Mouse (Mus musculus) spleen, adult 18-20 months (tissue): Measurements from ENCODE around the gene Sphk1.
A peak's percentile ranks its signal among the peaks of the same experiment; 100 is the strongest.

Source experiments
- DNase-seq, 2 experiments: peaks; one replicate each; pipeline ENCODE4 v3.0.0; 2022; ENCODE audit warnings: mixed read lengths in 2 of 2

Gene Sphk1

DNA sequence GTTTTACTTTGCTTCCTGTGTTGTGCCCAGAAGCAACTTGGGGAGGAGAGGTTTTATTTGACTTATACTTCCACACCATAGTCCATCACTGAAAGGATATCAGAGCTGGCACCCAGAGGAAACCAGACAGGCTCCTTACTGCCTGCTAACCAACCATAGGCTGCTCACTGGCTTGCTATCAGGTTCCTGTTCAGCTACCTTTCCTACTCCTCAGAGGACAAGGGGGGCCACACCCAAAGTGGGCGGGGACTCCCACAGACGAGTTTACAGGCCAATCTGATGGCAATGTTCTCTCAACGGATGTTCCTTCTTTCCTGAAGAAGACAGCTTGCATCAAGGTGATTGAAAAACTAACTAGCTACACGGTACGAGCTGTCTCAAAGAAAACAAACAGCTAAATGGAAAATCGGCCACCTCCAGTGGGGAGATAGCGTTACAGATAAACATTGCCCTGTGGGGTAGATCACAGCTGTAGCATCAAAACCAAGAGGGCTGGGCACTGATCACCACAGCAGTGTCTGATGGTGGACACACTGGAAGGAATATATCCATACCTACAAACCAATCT is 19.3 kb upstream of the Sphk1 start:
- DNase-seq: no peak

GRCm38 (mm10) chr11:116512154-116512553 is 18.6 kb upstream of the Sphk1 start:
- no peak for DNase-seq

DNA sequence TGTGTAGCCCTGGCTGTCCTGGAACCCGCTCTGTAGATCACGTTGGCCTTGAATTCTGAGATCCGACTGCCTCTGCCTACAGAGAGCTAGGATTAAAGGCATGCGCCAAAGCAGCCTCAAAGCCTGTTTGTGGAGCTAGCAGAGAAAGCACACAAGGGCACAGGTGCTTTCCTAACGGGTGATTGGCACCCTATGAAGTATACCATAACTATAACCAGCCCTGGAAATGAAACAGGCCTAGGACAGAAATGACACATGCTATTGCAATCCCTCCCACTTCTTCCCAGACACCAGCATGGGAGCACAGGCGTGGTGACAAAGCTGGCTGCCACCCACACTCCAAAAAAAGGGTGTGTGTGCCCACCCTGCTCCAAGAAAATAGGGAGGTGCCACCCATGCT is 17.7 kb upstream of the Sphk1 start:
- DNase-seq: no peak

DNA sequence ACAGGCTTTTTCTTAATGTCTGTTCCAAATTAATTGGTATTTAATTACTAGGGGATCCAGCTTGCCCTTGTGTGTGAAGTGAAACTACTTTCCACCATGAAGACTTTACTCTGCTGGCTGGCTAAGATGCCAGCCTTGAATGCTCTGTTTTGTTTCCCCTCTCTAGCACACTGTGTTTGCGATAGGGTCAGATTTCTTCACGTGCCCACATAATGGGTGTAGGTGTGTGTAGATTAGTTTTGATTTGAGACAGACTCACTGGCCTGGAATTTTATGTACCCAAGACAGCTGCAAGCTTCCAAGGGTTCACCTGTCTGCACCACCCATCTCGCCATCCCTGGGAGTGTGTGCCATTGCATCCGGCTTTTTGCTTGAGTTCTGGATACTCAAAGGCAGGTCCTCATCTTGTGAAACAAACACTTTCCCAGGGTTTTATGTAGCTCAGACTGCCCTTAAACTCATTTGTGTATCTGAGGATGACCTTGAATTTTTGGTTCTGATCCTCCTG is 17.1 kb upstream of the Sphk1 start:
- no peak for DNase-seq

DNA sequence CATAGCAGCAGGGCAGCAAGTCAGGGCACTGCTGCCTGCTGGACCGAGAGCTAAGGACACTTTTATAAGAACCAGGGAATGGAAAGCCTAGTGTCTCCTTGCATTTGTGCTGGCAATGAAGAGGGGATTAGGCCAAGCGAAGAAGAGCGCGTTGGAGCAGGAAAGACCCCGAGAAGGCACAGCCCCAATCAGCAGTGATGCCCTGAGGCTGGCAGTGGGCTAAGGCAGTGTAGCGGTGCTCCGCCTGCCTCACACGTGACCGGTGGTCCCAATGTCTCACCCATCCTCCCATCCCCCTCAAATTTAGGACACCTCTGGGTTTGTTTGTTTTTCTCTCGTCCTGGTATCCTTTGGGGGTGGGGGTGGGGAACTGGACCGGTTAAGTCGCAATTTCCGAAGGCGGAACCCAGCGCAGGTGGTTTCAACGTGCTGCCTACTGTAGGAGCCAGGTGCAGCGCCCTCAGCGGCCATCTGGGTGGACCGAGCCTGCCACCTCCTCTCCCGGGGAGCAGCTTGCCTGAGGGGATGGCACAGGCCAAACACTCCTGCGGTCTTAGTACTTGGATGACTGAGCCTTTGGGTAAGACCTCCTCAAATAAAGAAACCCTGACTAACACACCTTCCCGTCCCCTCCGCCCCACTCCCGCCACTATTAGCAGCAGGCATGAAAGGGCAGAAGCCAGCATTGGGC is 15.2 kb upstream of the Sphk1 start:
- no peak for DNase-seq

- no peak for DNase-seq
Observed at GRCm38 (mm10) chr11:116518482-116518881, 12.2 kb upstream of the Sphk1 start.

DNA sequence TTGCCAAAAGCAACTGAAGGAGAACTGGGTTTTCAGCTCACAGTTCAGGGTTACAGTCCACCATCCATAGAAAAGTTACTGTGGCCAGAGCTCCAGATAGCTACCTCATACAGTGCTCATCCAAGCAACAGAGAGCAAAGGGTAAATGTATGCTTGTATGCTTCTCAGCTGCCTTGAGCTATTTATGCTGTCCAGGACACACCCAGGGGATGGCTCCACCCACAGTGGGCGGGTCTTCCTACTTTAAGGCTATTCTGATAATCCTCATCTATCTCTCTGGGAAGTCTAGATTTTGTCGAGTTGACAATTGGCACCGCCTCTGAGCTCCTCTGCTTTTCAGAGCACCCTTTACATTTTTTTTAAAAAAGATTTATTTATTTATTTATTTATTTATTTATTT is 9.6 kb upstream of the Sphk1 start:
- no peak for DNase-seq

DNA sequence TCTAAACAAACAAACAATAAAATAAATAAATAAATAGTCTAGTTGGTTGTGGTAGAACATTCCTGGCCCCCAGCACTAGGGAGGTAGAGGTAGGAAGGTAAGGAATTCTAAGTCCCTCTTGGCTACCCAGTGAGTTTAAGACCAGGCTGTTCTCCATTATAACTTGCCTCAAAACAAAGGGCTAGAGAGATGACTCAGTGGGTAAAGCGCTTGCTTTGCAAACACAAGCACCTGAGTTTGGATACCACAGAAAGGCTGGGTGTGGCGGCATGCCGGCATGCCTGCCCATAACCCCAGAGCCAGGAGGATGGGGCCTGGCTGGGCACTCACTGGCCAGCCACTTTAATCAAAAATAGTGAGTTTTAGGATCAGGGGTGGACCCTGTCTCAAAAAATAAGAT is 8.7 kb upstream of the Sphk1 start:
- no peak for DNase-seq

- DNase-seq: no peak
Observed at GRCm38 (mm10) chr11:116522886-116523698, 7.6 kb upstream of the Sphk1 start.

DNA sequence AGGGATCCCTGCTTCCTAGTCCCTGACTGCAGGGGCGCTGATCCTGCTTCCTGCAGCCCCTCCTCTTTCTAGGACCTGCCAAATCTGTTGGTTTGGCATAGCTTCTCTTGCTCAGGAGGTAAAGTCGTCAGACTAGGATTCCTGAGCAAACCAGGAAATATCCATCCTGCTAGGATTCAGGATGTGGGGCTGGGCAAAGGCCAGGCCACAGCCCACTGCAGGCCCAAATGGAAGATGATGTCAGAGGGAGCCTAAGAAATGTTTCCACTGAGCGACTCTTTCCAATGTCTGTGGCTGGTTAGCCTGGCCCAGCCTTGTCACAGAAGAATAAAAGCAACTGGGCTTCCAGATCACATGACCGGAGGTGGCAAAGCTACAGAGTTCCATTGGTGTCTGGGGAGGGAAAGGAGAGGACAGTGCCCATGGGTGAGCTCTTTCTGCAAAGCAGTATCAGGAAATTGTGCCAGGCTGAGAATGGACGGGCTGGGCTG is 7.0 kb upstream of the Sphk1 start:
- no peak for DNase-seq

- DNase-seq: no peak
Observed at GRCm38 (mm10) chr11:116528636-116529320, 1.9 kb upstream of the Sphk1 start.

DNA sequence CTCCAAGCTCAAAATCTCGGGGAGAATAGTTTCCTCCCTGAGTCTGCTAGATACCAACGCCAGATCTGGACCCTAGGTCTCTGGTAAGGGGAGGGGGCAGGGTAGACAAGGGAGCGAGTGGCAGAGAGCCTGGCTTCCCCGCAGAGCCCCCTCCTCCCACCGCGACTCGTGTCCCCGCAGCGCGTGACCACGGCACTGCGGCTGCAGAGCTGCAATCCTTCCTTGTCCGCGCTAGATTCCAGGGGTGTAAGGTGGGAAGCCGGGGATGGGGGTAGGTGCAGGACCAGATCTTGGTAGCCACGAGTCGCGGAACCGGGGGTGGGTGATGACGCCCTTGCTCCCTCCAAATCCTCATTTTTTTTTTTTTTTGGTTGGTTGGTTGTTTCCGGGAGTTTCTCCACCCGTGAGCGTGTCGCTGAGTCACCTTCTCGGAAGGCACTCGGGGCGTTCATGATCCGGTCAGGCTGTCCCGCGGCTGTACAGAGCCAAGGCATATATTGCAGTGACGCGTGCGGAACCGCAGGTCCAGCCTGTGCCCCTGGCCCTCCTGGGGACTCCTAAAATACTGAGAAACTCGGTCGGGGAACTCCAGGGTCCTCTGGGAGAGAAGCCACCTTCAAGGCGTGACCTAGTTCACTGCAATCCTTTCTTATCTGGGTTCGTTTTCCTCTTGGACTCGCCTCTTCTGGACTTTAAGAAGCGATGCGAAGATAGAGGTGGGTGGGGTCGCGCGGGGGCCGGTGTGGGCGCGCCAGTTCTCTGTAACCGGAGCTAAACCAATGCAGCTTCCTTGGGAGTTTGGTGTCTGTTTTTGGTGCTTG is 856 bp downstream of the Sphk1 start:
- DNase-seq: no peak

DNA sequence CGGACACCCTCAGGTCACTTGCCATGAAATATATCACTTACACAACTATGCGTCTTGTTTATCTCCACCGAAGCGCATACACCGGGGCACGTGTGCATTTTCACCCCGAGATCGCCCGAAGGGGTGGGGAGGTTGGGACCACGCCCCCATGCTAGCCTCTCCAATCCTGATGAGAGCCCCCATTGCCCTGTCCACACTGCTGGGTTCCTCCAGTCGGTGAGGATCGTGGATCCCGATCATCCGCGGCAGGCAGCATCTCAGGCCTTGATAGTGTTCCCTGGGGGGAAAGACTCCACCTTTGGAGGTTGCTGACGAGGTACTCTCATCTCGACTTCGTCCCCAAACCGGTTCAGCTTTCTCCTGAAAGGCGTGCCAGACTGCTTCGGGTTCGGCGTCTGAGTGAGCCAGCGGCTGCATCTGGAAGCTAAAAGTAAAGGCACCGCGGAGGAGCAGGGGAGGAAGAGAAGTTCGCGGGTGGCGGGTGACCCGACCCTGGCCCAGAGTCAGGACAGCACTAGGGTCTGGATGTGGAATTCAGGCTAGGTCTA is 1.6 kb downstream of the Sphk1 start:
- DNase-seq: no peak

- peak in 1 of 2 experiments; percentile 56 for DNase-seq
Observed at GRCm38 (mm10) chr11:116532810-116533338, 2.1 kb downstream of the Sphk1 start.

DNA sequence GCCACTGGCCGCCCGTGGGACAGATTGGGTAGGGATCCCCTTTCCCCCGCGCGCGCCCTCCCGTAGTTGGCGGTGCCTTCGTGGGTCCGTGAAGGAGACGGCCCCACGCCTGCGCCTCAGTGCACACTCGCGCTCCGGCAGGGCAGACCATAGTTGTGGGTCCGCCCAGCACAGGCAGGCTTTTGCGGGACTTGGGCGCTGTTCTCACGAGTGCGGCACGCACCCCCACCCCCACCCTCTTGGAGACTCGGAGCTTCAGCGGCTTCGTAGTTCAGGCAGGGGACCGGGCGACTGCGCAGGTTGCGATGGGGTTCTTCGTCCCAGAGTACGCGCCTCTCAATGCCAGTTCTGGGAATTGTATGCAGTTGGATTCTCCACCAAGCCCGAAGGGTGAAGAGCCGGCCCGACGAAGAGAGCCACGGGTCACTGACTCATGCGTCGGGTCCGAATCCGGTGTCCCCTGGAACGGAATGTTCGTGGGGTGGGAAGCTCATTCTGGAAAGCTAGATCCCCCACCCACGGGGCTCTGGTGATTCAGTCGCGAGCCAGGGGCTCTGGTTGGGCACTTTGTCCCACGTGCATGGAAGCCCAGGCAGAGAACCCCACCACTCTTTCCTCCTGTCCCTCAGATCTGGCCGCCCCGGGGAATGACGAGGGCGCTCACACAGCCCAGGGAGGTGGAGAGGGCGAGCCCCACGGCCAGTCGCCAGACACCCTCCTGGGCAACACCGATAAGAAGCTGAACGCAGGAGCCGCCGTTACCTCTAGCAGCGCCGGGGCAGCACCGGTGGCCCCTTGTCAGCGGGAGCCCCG is 2.8 kb downstream of the Sphk1 start:
- DNase-seq: no peak

DNA sequence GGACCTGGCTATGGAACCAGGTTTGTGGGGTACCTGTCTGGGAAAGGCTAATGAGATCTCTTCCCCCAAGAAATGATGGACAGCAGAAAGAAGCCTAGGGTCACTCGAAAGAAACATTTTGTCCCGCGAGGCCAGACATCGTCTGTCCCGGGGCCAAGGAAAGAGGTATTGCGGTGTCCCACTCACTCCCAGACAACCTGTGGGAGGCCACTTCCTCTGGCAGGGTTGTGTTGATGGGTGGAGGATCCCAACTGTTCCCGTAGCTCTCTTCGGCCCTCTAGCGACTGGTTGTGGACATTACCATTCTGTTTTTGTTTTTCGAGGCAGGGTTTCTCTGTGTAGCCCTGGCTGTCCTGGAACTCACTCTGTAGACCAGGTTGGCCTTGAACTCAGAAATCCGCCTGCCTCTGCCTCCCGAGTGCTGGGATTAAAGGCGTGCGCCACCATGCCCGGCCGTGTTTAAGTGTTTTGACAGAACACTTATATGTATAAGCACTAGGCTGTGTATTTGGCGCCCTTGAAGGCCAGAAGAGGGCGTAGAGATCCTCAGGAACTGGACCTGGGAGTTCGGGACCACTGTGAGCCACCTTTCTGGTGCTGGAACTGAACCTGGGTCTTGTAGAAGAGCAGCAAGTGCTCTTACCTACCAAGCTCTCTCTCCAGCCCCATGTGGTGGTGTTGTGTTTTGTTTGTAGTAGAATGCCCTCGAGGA is 3.6 kb downstream of the Sphk1 start:
- peak in 1 of 2 experiments; percentile 57 for DNase-seq

GRCm38 (mm10) chr11:116536685-116537084 is 6.0 kb downstream of the Sphk1 start:
- DNase-seq: no peak

DNA sequence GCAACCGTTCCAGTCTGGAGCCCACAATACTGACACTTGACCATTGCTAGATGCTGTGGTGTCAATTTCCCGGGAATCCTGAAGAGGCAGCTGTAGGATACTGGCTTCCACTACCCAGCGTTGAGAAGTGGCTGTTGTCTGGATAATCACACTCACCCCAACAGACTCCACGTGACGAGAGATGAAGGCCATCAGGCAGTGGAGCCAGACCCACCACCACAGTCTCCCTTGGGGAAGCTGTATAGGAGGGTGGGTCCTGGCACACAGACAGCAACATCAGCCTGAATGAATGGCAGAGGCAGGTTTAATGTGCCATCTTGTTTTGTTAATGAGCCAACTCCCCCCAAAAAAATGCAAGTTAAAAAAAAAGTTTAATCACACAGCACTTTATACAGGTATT is 6.7 kb downstream of the Sphk1 start:
- no peak for DNase-seq

DNA sequence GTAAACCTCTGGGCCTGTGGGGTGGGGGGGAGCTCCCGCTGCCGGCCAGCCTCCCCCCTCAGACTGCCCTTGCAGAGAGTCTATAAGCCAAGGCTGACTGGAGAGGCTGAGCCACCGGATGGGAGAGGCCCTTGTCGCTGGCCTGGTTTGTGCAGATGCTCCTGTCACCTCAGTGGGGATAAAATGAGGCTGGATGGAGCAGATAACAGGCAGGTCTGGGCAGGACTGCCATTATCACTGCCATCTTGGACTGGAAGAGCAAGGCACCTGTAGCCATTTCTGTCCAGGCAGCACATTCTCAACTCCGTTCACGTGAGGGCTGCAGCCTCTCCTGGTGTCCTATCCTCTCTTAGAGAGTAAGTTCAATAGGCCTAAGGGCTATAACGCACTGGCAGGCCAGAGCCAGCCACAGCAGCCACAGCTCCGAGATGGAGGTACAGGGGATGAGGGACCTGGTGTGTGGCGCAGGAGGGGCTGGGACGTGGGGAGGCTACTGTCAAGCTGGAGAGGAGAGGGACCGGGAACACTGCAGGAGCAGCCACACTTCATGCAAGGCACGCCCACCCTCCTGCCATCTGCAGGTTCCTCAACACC is 7.5 kb downstream of the Sphk1 start:
- DNase-seq: no peak

DNA sequence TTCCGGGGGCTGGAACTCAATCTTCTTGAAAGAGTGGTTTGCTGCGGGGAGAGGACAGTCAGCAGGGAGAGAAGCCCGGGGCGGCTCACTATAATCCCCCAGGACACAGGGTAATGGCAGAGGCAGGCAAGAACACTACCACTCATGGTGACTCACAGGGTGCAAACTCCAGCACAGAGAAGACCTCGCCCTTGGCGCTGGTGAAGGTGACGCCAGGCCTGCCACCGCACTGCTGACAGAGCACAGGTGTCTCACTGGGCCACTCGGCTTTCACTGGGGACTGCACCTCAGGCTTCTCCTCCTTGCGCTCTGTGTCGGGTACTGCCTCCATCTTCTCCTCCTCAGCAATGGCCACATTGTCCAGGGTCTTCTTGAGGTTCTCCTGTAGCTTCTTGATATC is 10.5 kb downstream of the Sphk1 start:
- no peak for DNase-seq
